Mouse (Mus musculus): ENCODE results near the gene Pcif1.

- no peak for TF ChIP-seq CTCF (IDR thresholded peaks at IDR 0.05; ENCODE audit: borderline replicate concordance, insufficient read depth, low read length)
- TF ChIP-seq POLR2A (IDR thresholded peaks at IDR 0.05; ENCODE audit: low read depth, low read length): 0 out of 2 replicates have a peak, but pooled peaks have one; percentile 60
These were observed 436 bp upstream of the Pcif1 start for GRCm38 (mm10) chr2:164878509-164879227.
